Mouse (Mus musculus): ENCODE data around the gene Agfg2. TPM values are rescaled to one million over a fixed set of nuclear protein-coding genes. Genes with fewer than 3 reads are reported as not detected.
A peak's percentile ranks its signal among the peaks of the same experiment; 100 is the strongest.
"Not testable (repeated sequence)": the region's sequence is repeated elsewhere in the genome, so short reads cannot be mapped to it uniquely, and the experiment has no call there.

The Agfg2 gene
- polyA plus RNA-seq, 1 experiment from 2014 or later = 10.4 TPM

DNA sequence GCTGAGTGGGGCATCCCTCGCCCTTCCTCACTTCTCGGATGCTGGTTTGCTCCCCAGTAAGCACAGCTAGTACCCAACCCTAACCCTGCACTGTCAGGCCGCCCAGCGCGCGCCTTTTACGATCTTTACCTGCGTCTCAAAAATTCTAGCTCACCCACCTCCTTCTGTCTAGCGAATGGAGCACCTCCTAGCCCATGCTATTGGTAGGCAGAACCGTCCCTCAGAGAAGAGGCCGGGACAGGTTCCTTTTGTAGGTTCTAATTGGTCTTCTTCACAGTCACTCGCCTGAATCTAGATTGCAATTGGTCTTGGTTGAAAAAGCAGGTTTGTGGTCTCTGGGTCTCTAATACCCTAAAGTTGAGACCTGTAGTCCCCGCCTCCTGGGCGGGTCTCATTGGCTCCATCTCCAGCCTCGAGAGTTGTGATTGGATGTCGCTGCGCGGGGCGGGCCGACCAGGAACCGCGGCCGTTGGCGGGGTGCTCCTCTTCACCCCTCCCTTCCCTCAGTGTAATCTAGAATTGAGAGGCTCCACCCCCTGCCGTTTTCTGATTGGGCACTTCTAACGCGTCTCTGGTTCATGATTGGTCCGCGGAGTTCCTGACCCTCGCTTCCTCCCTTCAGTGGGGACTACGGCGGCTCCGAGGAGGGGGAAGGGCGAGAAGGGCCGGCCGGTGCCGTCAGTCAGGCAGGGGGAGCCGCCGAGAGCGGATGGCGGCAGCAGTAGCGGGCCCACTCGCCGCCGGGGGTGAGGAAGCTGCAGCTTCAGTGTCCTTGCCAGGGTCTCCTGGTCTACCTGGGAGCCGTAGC lies 55.8 kb downstream of the Agfg2 start, which contains the start of the genes Fbxo24, Lrch4 and Gm20605:
TSS of gene Fbxo24 (minus strand) at position 505 of the 808 bp plus-strand sequence.
TSS of gene Lrch4 (plus strand) at position 624 of the 808 bp plus-strand sequence.
TSS of gene Gm20605 (plus strand) at position 678 of the 808 bp plus-strand sequence.
- Histone ChIP-seq H3K9ac (ENCODE audit: low read length) (peak within 1 kb of the TSS; percentile 87), H3K4me1 (ENCODE audit: control insufficient read depth, insufficient read depth, low read length) (peaks cover 21% of the 10 kb centered on the region), H3K4me2 (ENCODE audit: low read length) (peak within 1 kb of the TSS; percentile 74), H3K27ac (ENCODE audit: low read depth, low read length) (peak within 1 kb of the TSS; percentile 84), H3K36me3 (ENCODE audit: control insufficient read depth, insufficient read depth, low read length) (peaks cover 12% of the 10 kb centered on the region), H3K9me3 (replicated peaks; ENCODE audit: control insufficient read depth, low read length) (no peaks in the 10 kb centered on the region), H3K4me3 (ENCODE audit: low read depth, low read length) (peak within 1 kb of the TSS; percentile 93), H3K27me3 (replicated peaks; ENCODE audit: control insufficient read depth, insufficient read depth, low read length) (no peaks in the 10 kb centered on the region)
- DNase-seq (ENCODE audit: low spot score) (peak; percentile 100), ATAC-seq (peak; percentile 98)
- under 1% methylated on average over 44 of the region's 46 CpGs for WGBS

DNA sequence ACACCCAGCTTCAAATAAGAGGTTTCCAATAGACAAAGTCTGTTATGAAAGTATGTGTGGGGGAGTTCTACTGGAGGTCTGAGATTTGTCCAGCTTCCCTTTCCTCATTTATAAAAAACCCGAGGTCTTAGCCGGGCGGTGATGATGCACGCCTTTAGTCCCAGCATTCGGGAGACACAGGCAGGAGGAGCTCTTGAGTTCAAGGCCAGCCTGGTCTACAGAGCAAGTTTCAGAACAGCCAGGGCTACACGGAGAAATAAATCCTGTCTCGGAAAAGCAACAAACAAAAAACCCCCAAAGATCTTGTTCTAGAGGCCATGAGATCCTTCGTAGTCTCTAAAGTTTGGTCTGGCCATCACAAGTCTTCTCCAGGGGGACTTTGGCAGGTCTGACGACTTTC lies 56.5 kb downstream of the Agfg2 start:
- peak overlapping the region; percentile 48 for H3K4me3 ChIP-seq (ENCODE audit: low read depth, low read length)
- H3K9ac ChIP-seq (ENCODE audit: low read length) = peak overlapping the region; percentile 67
- peak overlapping the region; percentile 65 for H3K4me2 ChIP-seq (ENCODE audit: low read length)
- no peaks in the 10 kb centered on the region for H3K9me3 ChIP-seq (replicated peaks; ENCODE audit: control insufficient read depth, low read length)
- 3% methylated on average over 9 of the region's 9 CpGs for WGBS
- H3K4me1 ChIP-seq (ENCODE audit: control insufficient read depth, insufficient read depth, low read length) = peaks cover 21% of the 10 kb centered on the region
- no peaks in the 10 kb centered on the region for H3K27me3 ChIP-seq (replicated peaks; ENCODE audit: control insufficient read depth, insufficient read depth, low read length)
- H3K36me3 ChIP-seq (ENCODE audit: control insufficient read depth, insufficient read depth, low read length) = peaks cover 5% of the 10 kb centered on the region; the same call in 1 of the 2 replicates
- DNase-seq (ENCODE audit: low spot score) (no peak), ATAC-seq (no peak)
- H3K27ac ChIP-seq (ENCODE audit: low read depth, low read length) = peak overlapping the region; percentile 72; the same call in 1 of the 2 replicates

DNA sequence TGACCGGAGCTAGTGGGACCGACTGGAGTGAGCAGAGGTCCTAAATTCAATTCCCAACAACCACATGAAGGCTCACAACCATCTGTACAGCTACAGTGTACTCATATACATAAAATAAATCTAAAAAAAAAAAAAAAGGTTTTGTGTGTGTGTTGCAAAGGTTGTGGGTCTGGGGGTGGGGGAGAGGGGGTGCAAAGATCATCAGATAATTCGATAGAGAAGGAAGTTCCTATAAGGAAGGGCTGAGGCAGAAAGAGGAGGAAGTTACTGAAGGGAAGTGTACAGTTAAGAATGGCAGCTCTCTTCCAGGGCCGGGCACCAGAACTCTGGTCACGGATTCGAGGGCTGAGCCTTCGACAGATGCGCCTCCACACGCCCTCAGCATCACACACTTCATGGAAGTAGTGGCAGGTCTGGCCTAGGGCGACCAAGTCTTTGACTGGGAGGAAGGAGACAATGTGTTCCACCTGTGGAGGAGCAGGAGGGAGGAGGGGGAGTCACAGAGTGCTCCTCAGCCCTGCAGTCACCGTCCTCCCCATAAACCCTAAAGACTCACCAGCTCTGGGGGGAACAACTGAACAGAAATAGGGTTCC lies 60.5 kb downstream of the Agfg2 start:
- no peaks in the 10 kb centered on the region for H3K36me3 ChIP-seq (ENCODE audit: control insufficient read depth, insufficient read depth, low read length)
- no peak overlapping the region for H3K4me3 ChIP-seq (ENCODE audit: low read depth, low read length)
- WGBS = 84% methylated on average over 11 of the region's 11 CpGs
- no peak overlapping the region for H3K27ac ChIP-seq (ENCODE audit: low read depth, low read length)
- DNase-seq (ENCODE audit: low spot score) (no peak), ATAC-seq (no peak)
- H3K9ac ChIP-seq (ENCODE audit: low read length) = no peak overlapping the region
- no peaks in the 10 kb centered on the region for H3K27me3 ChIP-seq (replicated peaks; ENCODE audit: control insufficient read depth, insufficient read depth, low read length)
- H3K9me3 ChIP-seq (replicated peaks; ENCODE audit: control insufficient read depth, low read length) = no peaks in the 10 kb centered on the region
- H3K4me1 ChIP-seq (ENCODE audit: control insufficient read depth, insufficient read depth, low read length) = 0 out of 2 replicates have a peak, but pooled peaks cover 4% of the 10 kb centered on the region
- H3K4me2 ChIP-seq (ENCODE audit: low read length) = no peak overlapping the region

DNA sequence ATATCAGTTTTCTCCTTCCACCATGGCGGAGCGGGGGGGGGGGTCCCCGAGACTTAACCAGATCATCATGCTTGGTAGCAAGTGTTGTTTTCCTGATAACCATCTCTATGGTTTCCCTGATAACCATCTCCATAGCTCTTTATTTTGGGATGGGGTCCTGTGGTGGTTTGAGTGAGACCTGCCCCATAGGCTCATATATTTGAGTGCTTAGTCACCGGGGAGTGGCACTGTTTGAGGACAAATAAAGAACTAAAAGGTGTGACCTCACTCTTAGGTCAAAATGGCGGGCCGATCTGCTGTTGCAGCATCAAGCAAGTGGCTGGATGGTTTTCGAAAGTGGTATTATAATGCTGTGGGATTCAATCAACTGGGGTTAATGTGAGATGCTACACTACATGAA lies 69.2 kb downstream of the Agfg2 start:
- no peak overlapping the region for H3K4me2 ChIP-seq (ENCODE audit: low read length)
- WGBS = 92% methylated on average over 7 of the region's 7 CpGs
- no peak for DNase-seq (ENCODE audit: low spot score)
- H3K4me3 ChIP-seq (ENCODE audit: low read depth, low read length) = no peak overlapping the region
- ATAC-seq = no peak
- H3K9me3 ChIP-seq (replicated peaks; ENCODE audit: control insufficient read depth, low read length) = no peaks in the 10 kb centered on the region
- H3K9ac ChIP-seq (ENCODE audit: low read length) = no peak overlapping the region
- no peaks in the 10 kb centered on the region for H3K4me1 ChIP-seq (ENCODE audit: control insufficient read depth, insufficient read depth, low read length)
- no peaks in the 10 kb centered on the region for H3K36me3 ChIP-seq (ENCODE audit: control insufficient read depth, insufficient read depth, low read length)
- no peaks in the 10 kb centered on the region for H3K27me3 ChIP-seq (replicated peaks; ENCODE audit: control insufficient read depth, insufficient read depth, low read length)
- no peak overlapping the region for H3K27ac ChIP-seq (ENCODE audit: low read depth, low read length)

DNA sequence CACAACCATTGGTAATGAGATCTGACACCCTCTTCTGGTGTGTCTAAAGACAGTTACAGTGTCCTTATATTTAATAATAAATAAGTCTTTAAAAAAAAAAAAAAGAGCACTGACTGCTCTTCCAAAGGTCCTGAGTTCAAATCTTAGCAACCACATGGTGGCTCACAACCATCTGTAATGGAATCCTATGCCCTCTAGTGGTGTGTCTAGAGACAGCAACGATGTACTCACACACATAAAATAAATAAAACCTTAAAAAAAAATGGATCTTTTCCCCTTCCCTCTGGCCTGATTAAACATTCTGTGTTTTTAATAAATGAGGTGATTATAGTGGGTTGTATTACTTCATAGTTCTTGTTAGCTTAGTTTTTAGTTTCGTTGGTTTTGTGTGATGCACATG lies 69.6 kb downstream of the Agfg2 start:
- H3K4me1 ChIP-seq (ENCODE audit: control insufficient read depth, insufficient read depth, low read length); DNase-seq (ENCODE audit: low spot score); H3K4me3 ChIP-seq (ENCODE audit: low read depth, low read length); H3K9me3 ChIP-seq (replicated peaks; ENCODE audit: control insufficient read depth, low read length); H3K27ac ChIP-seq (ENCODE audit: low read depth, low read length); ATAC-seq; H3K4me2 ChIP-seq (ENCODE audit: low read length); H3K9ac ChIP-seq (ENCODE audit: low read length); H3K27me3 ChIP-seq (replicated peaks; ENCODE audit: control insufficient read depth, insufficient read depth, low read length); H3K36me3 ChIP-seq (ENCODE audit: control insufficient read depth, insufficient read depth, low read length): not testable (repeated sequence)
- 94% methylated on average over 2 of the region's 2 CpGs for WGBS

DNA sequence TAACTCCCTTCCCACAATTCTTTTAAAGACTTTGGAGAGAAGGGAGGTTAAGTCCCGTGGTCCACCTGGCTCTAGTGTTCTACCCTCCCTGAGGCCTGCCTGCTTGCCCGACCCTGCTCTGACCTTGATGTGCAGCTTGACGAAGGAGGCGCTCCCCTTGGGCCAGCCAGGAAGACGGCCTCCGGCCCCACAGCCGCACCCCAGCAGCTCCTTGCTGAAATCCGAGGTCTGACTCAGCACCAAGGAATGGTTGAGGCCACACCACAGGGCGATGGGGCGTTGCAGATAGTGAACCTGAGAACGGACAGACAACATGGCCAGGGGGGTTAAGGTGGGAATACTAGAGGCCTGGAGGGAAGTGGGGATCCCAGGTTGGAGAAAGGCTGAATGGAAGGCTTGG lies 71.0 kb downstream of the Agfg2 start, which contains the start of gene Pcolce:
TSS of gene Pcolce (minus strand) at position 235 of the 400 bp plus-strand sequence.
- ATAC-seq (no peak), DNase-seq (ENCODE audit: low spot score) (no peak)
- H3K4me3 ChIP-seq (ENCODE audit: low read depth, low read length) = no peak within 1 kb of the TSS
- H3K27me3 ChIP-seq (replicated peaks; ENCODE audit: control insufficient read depth, insufficient read depth, low read length) = 0 out of 2 replicates have a peak, but pooled peaks cover under 1% of the 10 kb centered on the region
- no peak within 1 kb of the TSS for H3K27ac ChIP-seq (ENCODE audit: low read depth, low read length)
- no peak within 1 kb of the TSS for H3K9ac ChIP-seq (ENCODE audit: low read length)
- no peaks in the 10 kb centered on the region for H3K36me3 ChIP-seq (ENCODE audit: control insufficient read depth, insufficient read depth, low read length)
- H3K9me3 ChIP-seq (replicated peaks; ENCODE audit: control insufficient read depth, low read length) = no peaks in the 10 kb centered on the region
- H3K4me2 ChIP-seq (ENCODE audit: low read length) = no peak within 1 kb of the TSS
- 74% methylated on average over 11 of the region's 11 CpGs for WGBS
- no peaks in the 10 kb centered on the region for H3K4me1 ChIP-seq (ENCODE audit: control insufficient read depth, insufficient read depth, low read length)

DNA sequence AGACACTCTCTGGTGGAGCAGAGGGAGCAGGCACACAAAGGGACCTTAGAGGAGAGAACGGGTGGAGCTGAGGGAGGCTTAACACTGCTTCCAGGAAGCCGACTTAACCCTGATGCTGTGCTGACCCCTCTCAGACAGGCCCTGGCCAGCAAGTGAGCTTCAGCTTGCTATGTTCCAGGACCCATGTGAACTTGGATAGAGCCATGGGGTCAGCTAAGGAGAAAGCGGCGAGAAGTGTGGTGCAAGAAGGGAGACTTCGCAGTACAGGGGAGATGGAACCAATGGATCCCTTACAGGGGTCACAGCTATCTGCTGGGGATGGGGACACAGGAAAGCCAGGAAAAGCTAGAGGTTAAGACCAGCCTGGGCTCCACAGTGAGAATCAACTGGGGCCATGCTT lies 71.5 kb downstream of the Agfg2 start:
- WGBS = 64% methylated on average over 5 of the region's 5 CpGs
- DNase-seq (ENCODE audit: low spot score) = no peak
- H3K9ac ChIP-seq (ENCODE audit: low read length) = no peak overlapping the region
- no peak overlapping the region for H3K4me3 ChIP-seq (ENCODE audit: low read depth, low read length)
- no peaks in the 10 kb centered on the region for H3K9me3 ChIP-seq (replicated peaks; ENCODE audit: control insufficient read depth, low read length)
- no peak overlapping the region for H3K4me2 ChIP-seq (ENCODE audit: low read length)
- H3K36me3 ChIP-seq (ENCODE audit: control insufficient read depth, insufficient read depth, low read length) = no peaks in the 10 kb centered on the region
- H3K4me1 ChIP-seq (ENCODE audit: control insufficient read depth, insufficient read depth, low read length) = no peaks in the 10 kb centered on the region
- ATAC-seq = no peak
- H3K27me3 ChIP-seq (replicated peaks; ENCODE audit: control insufficient read depth, insufficient read depth, low read length) = 0 out of 2 replicates have a peak, but pooled peaks cover 3% of the 10 kb centered on the region
- H3K27ac ChIP-seq (ENCODE audit: low read depth, low read length) = no peak overlapping the region

DNA sequence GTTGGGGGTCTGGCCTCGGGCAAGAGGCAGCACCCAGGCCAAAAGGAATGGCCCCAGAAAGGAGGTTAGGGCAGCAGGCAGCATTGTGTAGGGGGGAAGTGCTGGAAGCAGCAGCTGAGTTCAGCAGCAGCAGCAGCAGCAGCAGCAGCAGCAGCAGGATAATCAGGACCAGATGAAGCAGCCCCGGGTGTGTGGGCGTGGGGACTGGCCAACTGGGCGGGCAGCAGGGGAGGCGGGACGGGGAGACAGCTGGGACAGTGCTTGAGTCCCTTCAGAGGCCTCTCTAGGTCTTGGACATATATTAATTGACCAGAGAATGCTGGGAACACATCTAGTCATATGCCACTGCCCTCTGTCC lies 73.3 kb downstream of the Agfg2 start:
- Histone ChIP-seq H3K4me3 (ENCODE audit: low read depth, low read length) (no peak overlapping the region), H3K9me3 (replicated peaks; ENCODE audit: control insufficient read depth, low read length) (no peaks in the 10 kb centered on the region), H3K9ac (ENCODE audit: low read length) (no peak overlapping the region), H3K4me2 (ENCODE audit: low read length) (no peak overlapping the region), H3K27ac (ENCODE audit: low read depth, low read length) (no peak overlapping the region; the same call in 1 of the 2 replicates), H3K36me3 (ENCODE audit: control insufficient read depth, insufficient read depth, low read length) (no peaks in the 10 kb centered on the region), H3K4me1 (ENCODE audit: control insufficient read depth, insufficient read depth, low read length) (no peaks in the 10 kb centered on the region), H3K27me3 (replicated peaks; ENCODE audit: control insufficient read depth, insufficient read depth, low read length) (0 out of 2 replicates have a peak, but pooled peaks cover 3% of the 10 kb centered on the region)
- ATAC-seq = no peak
- WGBS = 51% methylated on average over 6 of the region's 6 CpGs
- DNase-seq (ENCODE audit: low spot score) = no peak

Data from forebrain, embryonic 14.5 days (tissue).